Mouse (Mus musculus) right cerebral cortex, postnatal 14 days (tissue): ENCODE measurements around the gene Spen.

Experiments used
- DNase-seq: peaks from one replicate; pipeline ENCODE4 v3.0.0; 2022

The Spen gene

GRCm38 (mm10) chr4:141526936-141527650 is 11.3 kb downstream of the Spen start:
- no peak for DNase-seq

- DNase-seq: no peak
Observed at GRCm38 (mm10) chr4:141525940-141526339, 12.5 kb downstream of the Spen start.

GRCm38 (mm10) chr4:141524658-141525057 is 13.7 kb downstream of the Spen start:
- DNase-seq: no peak

GRCm38 (mm10) chr4:141523128-141523527 is 15.3 kb downstream of the Spen start:
- DNase-seq: no peak

- no peak for DNase-seq
Observed at GRCm38 (mm10) chr4:141518386-141518785, 20.0 kb downstream of the Spen start.

GRCm38 (mm10) chr4:141514179-141514641 is 24.2 kb downstream of the Spen start:
- no peak for DNase-seq

GRCm38 (mm10) chr4:141512145-141512544 is 26.3 kb downstream of the Spen start:
- DNase-seq: no peak

GRCm38 (mm10) chr4:141510457-141510856 is 27.9 kb downstream of the Spen start:
- DNase-seq: no peak

GRCm38 (mm10) chr4:141506893-141507292 is 31.5 kb downstream of the Spen start:
- DNase-seq: no peak

- peak; percentile 61 for DNase-seq
Observed at GRCm38 (mm10) chr4:141506352-141506751, 32.0 kb downstream of the Spen start.

- no peak for DNase-seq
Observed at GRCm38 (mm10) chr4:141505810-141506209, 32.6 kb downstream of the Spen start.

- DNase-seq: no peak
Observed at GRCm38 (mm10) chr4:141504471-141504870, 33.9 kb downstream of the Spen start.

- DNase-seq: no peak
Observed at GRCm38 (mm10) chr4:141502723-141503122, 35.7 kb downstream of the Spen start.

- DNase-seq: no peak
Observed at GRCm38 (mm10) chr4:141501058-141501457, 37.3 kb downstream of the Spen start.

- DNase-seq: no peak
Observed at GRCm38 (mm10) chr4:141500637-141501036, 37.8 kb downstream of the Spen start.

GRCm38 (mm10) chr4:141488670-141489069 is 49.7 kb downstream of the Spen start:
- no peak for DNase-seq

- no peak for DNase-seq
Observed at GRCm38 (mm10) chr4:141487581-141487980, 50.8 kb downstream of the Spen start.

- no peak for DNase-seq
Observed at GRCm38 (mm10) chr4:141484071-141484470, 54.3 kb downstream of the Spen start.

- no peak for DNase-seq
Observed at GRCm38 (mm10) chr4:141479411-141479810, 59.0 kb downstream of the Spen start.

GRCm38 (mm10) chr4:141478794-141479193 is 59.6 kb downstream of the Spen start:
- no peak for DNase-seq

- no peak for DNase-seq
Observed at GRCm38 (mm10) chr4:141478225-141478624, 60.2 kb downstream of the Spen start.

- DNase-seq: peak; percentile 74
Observed at GRCm38 (mm10) chr4:141477681-141478102, 60.7 kb downstream of the Spen start.

- DNase-seq: no peak
Observed at GRCm38 (mm10) chr4:141474431-141474830, 64.0 kb downstream of the Spen start.

GRCm38 (mm10) chr4:141472641-141473321 is 65.6 kb downstream of the Spen start:
- no peak for DNase-seq
